Mouse (Mus musculus): ENCODE data around the gene Stpg3. TPM values are rescaled to one million over a fixed set of nuclear protein-coding genes. Genes with fewer than 3 reads are reported as not detected.

Stpg3 gene
- polyA plus RNA-seq, 1 experiment from 2014 or later, result not detected

DNA sequence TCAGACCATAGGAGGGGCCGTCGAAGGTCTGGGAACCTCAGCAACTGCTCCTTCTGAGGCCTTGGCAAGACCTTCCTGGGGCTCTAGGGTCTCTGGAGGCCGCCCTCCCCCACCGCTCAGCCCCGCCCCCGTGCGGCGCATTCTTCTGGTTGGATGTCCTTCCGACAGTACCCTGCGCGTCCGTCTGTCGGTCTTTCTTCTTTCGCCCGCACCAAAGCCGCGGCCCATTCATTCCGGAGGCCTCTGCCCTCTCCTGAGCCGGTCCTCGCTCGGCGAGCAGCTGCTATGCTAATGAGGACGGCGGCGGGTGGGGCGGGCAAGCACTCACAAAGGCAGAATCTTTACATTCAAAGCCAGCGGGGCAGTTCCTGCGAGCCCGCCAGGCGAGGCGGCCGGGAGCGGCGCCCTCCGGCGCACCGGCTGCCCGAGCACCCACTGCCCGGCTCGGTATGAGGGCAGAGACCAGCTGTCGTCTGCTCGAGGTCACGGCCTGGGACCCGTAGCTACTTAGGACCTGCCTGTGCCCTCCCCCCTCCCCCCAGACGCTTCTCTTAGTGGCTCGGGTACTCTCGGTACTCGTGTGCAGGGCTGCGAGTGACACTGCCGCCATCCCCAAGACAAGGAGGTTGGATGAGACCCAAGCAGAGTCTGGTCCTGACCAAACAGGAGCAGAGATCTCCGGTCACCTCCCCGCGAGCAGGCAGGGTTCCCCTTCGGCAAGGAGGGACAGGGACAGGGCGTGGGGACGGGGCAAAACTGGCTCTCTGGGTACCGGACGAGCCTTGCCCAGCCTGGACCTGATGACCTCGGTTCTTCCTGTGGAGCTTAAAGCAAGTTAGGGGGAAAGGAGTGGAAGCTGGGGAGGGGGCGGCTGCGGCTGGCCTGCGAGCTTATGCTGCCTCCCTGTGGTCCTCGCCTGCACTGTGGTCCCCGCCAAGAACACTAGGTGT lies 28.5 kb downstream of the Stpg3 start:
- no peaks in the 10 kb centered on the region for H3K36me3 ChIP-seq
- peaks cover 22% of the 10 kb centered on the region for H3K4me1 ChIP-seq
- WGBS, result under 1% methylated on average over 62 of the region's 64 CpGs
- peaks cover 50% of the 10 kb centered on the region for H3K27me3 ChIP-seq
- peak overlapping the region; percentile 93 for H3K4me2 ChIP-seq
- H3K9me3 ChIP-seq, result no peaks in the 10 kb centered on the region
- peak overlapping the region; percentile 39 for H3K9ac ChIP-seq
- ATAC-seq (ENCODE audit: insufficient number of reproducible peaks, low FRiP score, low TSS enrichment, low read depth), result peak; percentile 41; the same call in 1 of the 2 replicates
- peak overlapping the region; percentile 48 for H3K4me3 ChIP-seq
- peak overlapping the region; percentile 33 for H3K27ac ChIP-seq

DNA sequence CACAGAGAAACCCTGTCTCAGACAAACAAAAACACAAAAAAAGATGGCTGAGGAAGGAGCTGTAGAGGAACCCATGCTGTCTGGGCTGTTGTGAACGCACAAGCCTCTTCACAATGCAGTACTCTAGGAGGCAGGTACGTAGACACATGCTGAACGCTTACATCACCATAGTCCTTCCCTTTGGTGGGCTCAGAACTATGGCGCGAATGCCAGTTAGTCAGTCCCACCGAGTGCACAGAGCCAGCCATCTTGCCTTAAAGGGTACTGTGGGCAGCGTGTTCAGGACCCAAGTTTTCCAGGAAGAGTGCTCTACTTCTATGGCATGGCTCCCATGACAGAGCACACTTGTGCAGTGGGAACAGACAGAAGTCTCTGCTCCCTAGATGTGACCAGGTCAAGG lies 29.9 kb downstream of the Stpg3 start:
- WGBS, result 94% methylated on average over 7 of the region's 7 CpGs
- Histone ChIP-seq H3K9ac (no peak overlapping the region), H3K27ac (no peak overlapping the region), H3K9me3 (no peaks in the 10 kb centered on the region), H3K4me1 (peaks cover 35% of the 10 kb centered on the region), H3K4me2 (no peak overlapping the region), H3K4me3 (no peak overlapping the region), H3K36me3 (no peaks in the 10 kb centered on the region), H3K27me3 (peaks cover 63% of the 10 kb centered on the region)
- ATAC-seq (ENCODE audit: insufficient number of reproducible peaks, low FRiP score, low TSS enrichment, low read depth), result no peak

- H3K4me3 ChIP-seq, result no peak overlapping the region; the same call in 1 of the 2 replicates
- no peak overlapping the region for H3K4me2 ChIP-seq
- H3K27me3 ChIP-seq, result peaks cover 73% of the 10 kb centered on the region
- no peaks in the 10 kb centered on the region for H3K36me3 ChIP-seq
- ATAC-seq (ENCODE audit: insufficient number of reproducible peaks, low FRiP score, low TSS enrichment, low read depth), result no peak
- H3K27ac ChIP-seq, result no peak overlapping the region
- WGBS, result 69% methylated on average over 2 of the region's 2 CpGs
- peaks cover 44% of the 10 kb centered on the region for H3K4me1 ChIP-seq
- H3K9ac ChIP-seq, result no peak overlapping the region
- H3K9me3 ChIP-seq, result no peaks in the 10 kb centered on the region
Measured at GRCm38 (mm10) chr2:25183336-25183735, 31.1 kb downstream of the Stpg3 start.

DNA sequence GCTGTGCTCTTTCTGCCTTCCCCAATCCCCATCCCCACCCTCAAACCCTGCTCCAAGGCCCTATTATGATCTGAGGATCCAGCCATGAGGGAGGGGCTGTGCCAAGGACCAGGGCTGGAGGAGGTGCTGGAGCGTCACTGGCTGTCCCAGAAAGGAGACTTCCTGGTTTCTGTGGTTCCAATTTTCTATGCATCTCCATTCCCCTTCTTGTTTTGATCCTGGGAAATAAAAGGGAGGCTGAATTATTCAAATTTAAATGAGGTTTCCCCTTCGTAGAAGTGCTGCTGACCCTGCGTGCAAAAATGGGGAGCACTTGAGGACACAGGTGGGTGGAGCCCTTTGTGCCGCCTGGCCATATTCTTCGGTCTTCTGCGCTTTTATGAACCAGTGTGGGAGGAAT lies 31.8 kb downstream of the Stpg3 start:
- 31% methylated on average over 6 of the region's 6 CpGs for WGBS
- Histone ChIP-seq H3K4me2 (peak overlapping the region; percentile 24; the same call in 1 of the 2 replicates), H3K27me3 (peaks cover 78% of the 10 kb centered on the region), H3K27ac (no peak overlapping the region), H3K4me1 (peaks cover 51% of the 10 kb centered on the region), H3K36me3 (no peaks in the 10 kb centered on the region), H3K9me3 (no peaks in the 10 kb centered on the region), H3K4me3 (peak overlapping the region; percentile 50), H3K9ac (no peak overlapping the region)
- ATAC-seq (ENCODE audit: insufficient number of reproducible peaks, low FRiP score, low TSS enrichment, low read depth), result no peak

- WGBS, result 2% methylated on average over 17 of the region's 17 CpGs
- Histone ChIP-seq H3K4me1 (peaks cover 58% of the 10 kb centered on the region), H3K27ac (peak overlapping the region; percentile 71; the same call in 1 of the 2 replicates), H3K27me3 (peaks cover 79% of the 10 kb centered on the region), H3K4me3 (peak overlapping the region; percentile 50), H3K4me2 (peak overlapping the region; percentile 84), H3K9me3 (no peaks in the 10 kb centered on the region), H3K9ac (0 out of 2 replicates have a peak overlapping the region, but pooled peaks have one; percentile 23), H3K36me3 (no peaks in the 10 kb centered on the region)
- no peak for ATAC-seq (ENCODE audit: insufficient number of reproducible peaks, low FRiP score, low TSS enrichment, low read depth)
Measured at GRCm38 (mm10) chr2:25181891-25182397, 32.5 kb downstream of the Stpg3 start.

DNA sequence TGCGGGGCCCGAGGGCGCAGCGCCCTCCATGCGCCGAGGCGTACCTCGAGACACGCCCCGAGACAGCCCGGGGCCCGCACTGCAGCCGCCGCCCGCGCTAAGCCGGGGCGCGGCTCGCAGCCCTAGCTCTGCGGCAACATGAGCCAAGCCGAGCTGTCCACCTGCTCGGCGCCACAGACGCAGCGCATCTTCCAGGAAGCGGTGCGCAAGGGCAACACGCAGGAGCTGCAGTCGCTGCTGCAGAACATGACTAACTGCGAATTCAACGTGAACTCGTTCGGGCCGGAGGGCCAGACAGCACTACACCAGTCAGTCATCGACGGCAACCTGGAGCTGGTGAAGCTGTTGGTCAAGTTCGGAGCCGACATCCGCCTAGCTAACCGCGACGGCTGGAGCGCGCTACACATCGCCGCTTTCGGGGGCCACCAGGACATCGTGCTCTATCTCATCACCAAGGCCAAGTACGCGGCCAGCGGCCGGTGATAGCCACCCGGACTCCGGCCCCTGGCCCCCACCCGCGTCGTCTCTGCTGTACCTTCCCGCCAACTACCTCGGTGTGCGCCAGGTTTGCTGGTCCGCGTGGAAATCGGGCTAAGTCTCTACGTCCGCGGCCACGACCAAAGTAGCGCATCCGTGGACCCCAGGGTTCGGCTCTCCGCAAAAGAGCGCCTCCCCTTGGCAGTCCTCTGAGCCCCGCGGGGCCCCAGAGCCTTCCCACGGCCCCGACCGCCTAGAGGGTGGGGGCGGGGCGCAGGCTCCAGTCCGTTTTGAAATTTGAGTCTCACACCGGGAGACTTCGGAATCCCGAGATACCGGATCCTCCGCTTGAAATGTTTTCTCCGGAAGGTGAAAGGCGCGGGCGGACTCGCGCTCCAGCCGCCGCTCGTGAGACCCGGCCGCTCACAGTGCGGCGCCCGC lies 33.2 kb downstream of the Stpg3 start:
- Histone ChIP-seq H3K9me3 (no peaks in the 10 kb centered on the region), H3K4me2 (peak overlapping the region; percentile 84), H3K36me3 (no peaks in the 10 kb centered on the region), H3K9ac (peak overlapping the region; percentile 23; the same call in 1 of the 2 replicates), H3K4me3 (peak overlapping the region; percentile 50), H3K27ac (peak overlapping the region; percentile 71), H3K27me3 (peaks cover 74% of the 10 kb centered on the region), H3K4me1 (peaks cover 64% of the 10 kb centered on the region)
- 0 out of 2 replicates have a peak, but pooled peaks have one; percentile 1 for ATAC-seq (ENCODE audit: insufficient number of reproducible peaks, low FRiP score, low TSS enrichment, low read depth)
- WGBS, result under 1% methylated on average over 99 of the region's 100 CpGs

- peaks cover 59% of the 10 kb centered on the region for H3K4me1 ChIP-seq
- WGBS, result under 1% methylated on average over 35 of the region's 35 CpGs
Measured at GRCm38 (mm10) chr2:25180478-25180903, 33.9 kb downstream of the Stpg3 start, which contains the start of gene Nrarp. Gene Nrarp, plus strand, starts transcription at chr2:25180758.

DNA sequence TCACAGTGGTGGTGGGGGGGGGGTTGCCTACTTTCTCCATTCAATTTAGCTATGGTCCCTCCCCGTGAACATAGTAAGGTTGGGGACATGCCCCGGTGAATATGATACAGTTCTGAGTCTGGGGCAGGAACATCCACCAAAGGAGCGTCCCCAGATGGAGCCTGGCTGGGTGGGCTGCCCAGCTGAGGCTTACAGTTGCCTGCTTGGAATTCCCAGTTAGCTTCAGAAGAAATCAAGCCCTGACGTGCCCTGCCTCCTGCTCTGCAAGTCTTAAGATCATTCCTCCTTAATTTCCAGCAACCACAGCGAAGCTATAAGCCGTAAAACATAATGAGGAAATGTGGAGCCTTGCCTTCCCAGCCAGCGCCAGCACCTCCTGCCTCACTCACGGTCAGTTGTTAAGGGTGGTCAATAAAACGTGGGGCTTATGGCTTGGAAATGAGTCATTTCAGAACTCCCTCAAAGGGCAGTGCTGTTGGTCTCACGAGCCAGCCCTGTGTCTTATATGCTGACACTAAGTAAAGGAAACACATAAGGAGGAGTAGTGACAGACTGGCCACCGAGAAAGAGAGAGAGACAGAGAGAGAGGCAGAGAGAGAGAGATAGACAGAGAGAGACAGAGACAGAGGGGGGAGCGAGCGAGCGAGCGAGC lies 34.7 kb downstream of the Stpg3 start:
- H3K27me3 ChIP-seq, result peaks cover 65% of the 10 kb centered on the region
- H3K4me3 ChIP-seq, result peak overlapping the region; percentile 50
- H3K36me3 ChIP-seq, result no peaks in the 10 kb centered on the region
- H3K27ac ChIP-seq, result peak overlapping the region; percentile 71
- peaks cover 57% of the 10 kb centered on the region for H3K4me1 ChIP-seq
- no peak overlapping the region for H3K9ac ChIP-seq
- no peaks in the 10 kb centered on the region for H3K9me3 ChIP-seq
- H3K4me2 ChIP-seq, result peak overlapping the region; percentile 84
- 17% methylated on average over 15 of the region's 15 CpGs for WGBS
- ATAC-seq (ENCODE audit: insufficient number of reproducible peaks, low FRiP score, low TSS enrichment, low read depth), result no peak

More at GRCm38 (mm10) chr2:25180478-25180903, 33.9 kb downstream of the Stpg3 start, which contains the start of gene Nrarp:
- Histone ChIP-seq H3K27ac (peak within 1 kb of the TSS; percentile 71), H3K9ac (peak within 1 kb of the TSS; percentile 23; the same call in 1 of the 2 replicates), H3K4me3 (peak within 1 kb of the TSS; percentile 50), H3K27me3 (peaks cover 73% of the 10 kb centered on the region), H3K4me2 (peak within 1 kb of the TSS; percentile 84), H3K36me3 (no peaks in the 10 kb centered on the region), H3K9me3 (no peaks in the 10 kb centered on the region)
- peak; percentile 78 for ATAC-seq (ENCODE audit: insufficient number of reproducible peaks, low FRiP score, low TSS enrichment, low read depth)

GRCm38 (mm10) chr2:25178285-25178972 lies 36.0 kb downstream of the Stpg3 start:
- 29% methylated on average over 10 of the region's 10 CpGs for WGBS

GRCm38 (mm10) chr2:25177685-25178084 lies 36.8 kb downstream of the Stpg3 start:
- ATAC-seq (ENCODE audit: insufficient number of reproducible peaks, low FRiP score, low TSS enrichment, low read depth), result peak; percentile 42; the same call in 1 of the 2 replicates
- Histone ChIP-seq H3K9ac (0 out of 2 replicates have a peak overlapping the region, but pooled peaks have one; percentile 2), H3K4me2 (peak overlapping the region; percentile 14), H3K4me1 (peaks cover 57% of the 10 kb centered on the region), H3K4me3 (no peak overlapping the region), H3K27ac (peak overlapping the region; percentile 72), H3K36me3 (no peaks in the 10 kb centered on the region), H3K9me3 (no peaks in the 10 kb centered on the region), H3K27me3 (peaks cover 45% of the 10 kb centered on the region)
- WGBS, result 10% methylated on average over 6 of the region's 6 CpGs

More at GRCm38 (mm10) chr2:25178285-25178972, 36.0 kb downstream of the Stpg3 start:
- H3K4me2 ChIP-seq, result peak overlapping the region; percentile 3; the same call in 1 of the 2 replicates
- peaks cover 52% of the 10 kb centered on the region for H3K27me3 ChIP-seq
- no peak overlapping the region for H3K9ac ChIP-seq
- no peak overlapping the region for H3K4me3 ChIP-seq
- no peaks in the 10 kb centered on the region for H3K9me3 ChIP-seq
- ATAC-seq (ENCODE audit: insufficient number of reproducible peaks, low FRiP score, low TSS enrichment, low read depth), result no peak
- peak overlapping the region; percentile 72 for H3K27ac ChIP-seq
- no peaks in the 10 kb centered on the region for H3K36me3 ChIP-seq
- peaks cover 57% of the 10 kb centered on the region for H3K4me1 ChIP-seq

All from limb, embryonic 15.5 days (tissue).